Mouse (Mus musculus) urinary bladder, postnatal 25 days (tissue): ENCODE measurements at regions not wholly inside any gene's neighbourhood (a gene's known extent, or its start where the extent isn't known, plus 50 kb on each side); places are given as distances from the start of the nearest gene placed in this dataset.
"Not testable (repeated sequence)": the region's sequence is repeated elsewhere in the genome, so short reads cannot be mapped to it uniquely, and the experiment has no call there.

Experiments used
- DNase-seq: peaks from one replicate; pipeline ENCODE4 v3.0.0; 2022; ENCODE audit warnings: low spot score

GRCm38 (mm10) chr8:88064414-88065110, 54.0 kb upstream of the Cnep1r1 start:
- no peak for DNase-seq

- DNase-seq = not testable (repeated sequence)
Observed at GRCm38 (mm10) chr8:88059107-88059506, 59.5 kb upstream of the Cnep1r1 start.

- DNase-seq = no peak
Observed at GRCm38 (mm10) chr8:88057686-88058234, 60.8 kb upstream of the Cnep1r1 start.

- no peak for DNase-seq
Observed at GRCm38 (mm10) chr8:88050651-88051050, 67.9 kb upstream of the Cnep1r1 start.

- DNase-seq = peak; percentile 9
Observed at GRCm38 (mm10) chr8:88049091-88049490, 69.5 kb upstream of the Cnep1r1 start.

- no peak for DNase-seq
Observed at GRCm38 (mm10) chr8:88045995-88046394, 72.6 kb upstream of the Cnep1r1 start.

GRCm38 (mm10) chr8:88039286-88039685, 79.3 kb upstream of the Cnep1r1 start:
- DNase-seq = no peak

GRCm38 (mm10) chr8:88037994-88038393, 78.6 kb upstream of the Zfp423 start:
- DNase-seq = no peak

GRCm38 (mm10) chr8:88033054-88033453, 73.7 kb upstream of the Zfp423 start:
- no peak for DNase-seq

- no peak for DNase-seq
Observed at GRCm38 (mm10) chr8:88024496-88024895, 65.1 kb upstream of the Zfp423 start.

- peak; percentile 19 for DNase-seq
Observed at GRCm38 (mm10) chr8:88023423-88023822, 64.0 kb upstream of the Zfp423 start.

- DNase-seq = no peak
Observed at GRCm38 (mm10) chr8:88022776-88023385, 63.5 kb upstream of the Zfp423 start.

GRCm38 (mm10) chr8:88019243-88020115, 60.1 kb upstream of the Zfp423 start:
- no peak for DNase-seq

- DNase-seq = no peak
Observed at GRCm38 (mm10) chr8:88018494-88018893, 59.1 kb upstream of the Zfp423 start.

- peak; percentile 12 for DNase-seq
Observed at GRCm38 (mm10) chr8:88012177-88012825, 52.9 kb upstream of the Zfp423 start.

GRCm38 (mm10) chr8:88010566-88010965, 51.2 kb upstream of the Zfp423 start:
- peak; percentile 25 for DNase-seq

- no peak for DNase-seq
Observed at GRCm38 (mm10) chr8:88009878-88010277, 50.5 kb upstream of the Zfp423 start.
